Mouse (Mus musculus): ENCODE measurements around the gene Numa1.

DNA sequence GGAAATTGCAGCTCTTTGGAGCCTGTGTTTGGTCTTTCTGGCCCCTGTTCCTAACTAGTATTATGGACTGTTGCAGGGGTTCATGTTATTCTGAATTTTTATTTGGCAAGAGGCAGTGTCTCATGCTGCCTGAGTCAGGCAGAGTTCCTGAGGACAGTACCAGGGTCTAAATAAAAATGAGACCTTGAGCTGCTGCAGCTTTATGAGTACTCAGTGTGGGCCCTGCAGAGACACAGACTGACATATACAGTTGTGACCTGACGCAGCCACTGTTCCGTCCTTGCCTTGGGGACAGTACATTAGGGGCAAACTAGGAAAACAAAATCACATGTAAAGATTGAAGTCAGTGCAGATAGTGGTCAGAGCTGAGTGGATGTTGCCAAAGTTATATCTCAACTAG, 81.1 kb downstream of the Numa1 start:
- TF ChIP-seq EP300 (IDR thresholded peaks at IDR 0.05; ENCODE audit: insufficient read depth, low read depth, low read length) (no peak), POLR2A (IDR thresholded peaks at IDR 0.05; ENCODE audit: insufficient read depth, low read length) (no peak)
